Mouse (Mus musculus) cerebellum, postnatal 25 days (tissue): ENCODE measurements around the gene Emg1.

ENCODE experiments used
- DNase-seq, 2 experiments: peaks; one replicate each; pipeline ENCODE4 v3.0.0; 2021; ENCODE audit warnings: mixed read lengths in 2 of 2

Emg1 gene

DNA sequence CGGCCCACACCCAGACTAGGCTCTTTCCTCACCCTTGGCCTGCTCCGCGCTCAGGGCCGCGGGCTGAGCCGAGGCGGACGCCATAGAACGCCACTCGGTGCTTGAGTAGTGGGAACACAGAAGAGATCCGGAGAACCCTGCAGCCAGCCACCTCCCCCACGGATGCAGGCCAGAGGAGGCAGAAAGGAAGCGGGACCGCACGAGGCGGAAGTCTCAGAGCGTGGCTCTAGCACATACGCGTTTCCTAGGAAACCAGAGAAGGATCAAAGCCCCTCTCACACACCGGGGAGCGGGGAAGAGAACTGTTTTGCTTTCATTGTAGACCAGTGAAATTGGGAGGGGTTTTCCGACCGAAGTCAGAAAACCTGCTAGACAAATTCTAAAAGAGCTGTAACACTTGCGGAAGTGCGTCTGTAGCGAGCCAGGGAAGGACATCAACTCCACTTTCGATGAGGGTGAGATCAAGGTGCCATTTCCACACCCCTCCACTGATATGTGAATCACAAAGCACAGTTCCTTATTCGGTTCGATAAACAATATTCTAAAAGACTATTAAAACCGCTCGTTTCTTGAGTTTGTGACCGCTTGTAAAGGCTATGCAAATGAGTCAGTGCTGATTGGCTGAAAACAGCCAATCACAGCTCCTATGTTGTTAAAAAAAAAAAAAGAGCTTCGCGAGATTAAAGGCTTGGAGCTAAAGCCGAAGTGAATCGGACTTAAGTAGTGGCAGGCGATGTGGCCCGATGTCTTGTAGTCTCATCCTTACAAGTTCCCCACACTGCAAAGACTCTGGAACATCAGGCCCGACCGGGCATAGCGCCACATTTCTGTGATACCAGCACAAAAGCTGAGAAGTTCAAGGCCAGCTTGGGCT lies 29.1 kb upstream of the Emg1 start, which contains the start of gene Grcc10:
Gene Grcc10 (minus strand): TSS at position 487 of the 874 bp plus-strand sequence.
- DNase-seq: peak; percentile 88 to 89

DNA sequence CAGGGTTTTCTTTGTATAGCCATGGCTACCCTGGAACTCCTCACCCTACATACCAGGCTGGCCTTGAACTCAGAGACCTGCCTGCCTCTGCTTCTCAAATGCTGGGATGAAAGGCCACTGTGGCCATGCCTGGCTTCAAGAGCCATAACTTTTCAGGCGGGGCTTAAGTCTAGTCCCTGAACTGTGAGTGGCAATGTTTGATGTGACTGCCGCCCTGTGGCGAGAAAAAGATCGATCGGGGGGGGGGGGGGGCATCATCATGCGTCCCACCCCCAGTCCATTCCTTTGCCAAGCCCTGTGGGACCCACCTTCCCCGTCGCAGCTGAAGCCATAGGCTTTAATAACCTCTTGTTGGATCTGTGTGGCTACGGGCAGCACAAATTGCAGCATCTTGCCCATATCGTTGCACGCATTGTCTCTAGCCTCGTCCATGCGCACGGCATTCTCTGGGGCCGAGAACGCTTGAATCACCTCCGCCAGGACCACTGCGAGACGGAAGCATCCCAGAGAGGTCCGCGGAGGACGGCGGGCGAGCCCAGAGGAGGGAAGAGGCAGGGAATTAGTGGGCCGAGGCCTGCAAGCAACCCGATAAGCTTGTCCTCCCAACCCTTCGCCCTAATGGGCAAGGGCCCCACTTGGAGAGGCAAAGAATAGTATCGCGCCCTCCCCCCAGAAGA lies 28.4 kb upstream of the Emg1 start:
- peak in 1 of 2 experiments; percentile 66 for DNase-seq

DNA sequence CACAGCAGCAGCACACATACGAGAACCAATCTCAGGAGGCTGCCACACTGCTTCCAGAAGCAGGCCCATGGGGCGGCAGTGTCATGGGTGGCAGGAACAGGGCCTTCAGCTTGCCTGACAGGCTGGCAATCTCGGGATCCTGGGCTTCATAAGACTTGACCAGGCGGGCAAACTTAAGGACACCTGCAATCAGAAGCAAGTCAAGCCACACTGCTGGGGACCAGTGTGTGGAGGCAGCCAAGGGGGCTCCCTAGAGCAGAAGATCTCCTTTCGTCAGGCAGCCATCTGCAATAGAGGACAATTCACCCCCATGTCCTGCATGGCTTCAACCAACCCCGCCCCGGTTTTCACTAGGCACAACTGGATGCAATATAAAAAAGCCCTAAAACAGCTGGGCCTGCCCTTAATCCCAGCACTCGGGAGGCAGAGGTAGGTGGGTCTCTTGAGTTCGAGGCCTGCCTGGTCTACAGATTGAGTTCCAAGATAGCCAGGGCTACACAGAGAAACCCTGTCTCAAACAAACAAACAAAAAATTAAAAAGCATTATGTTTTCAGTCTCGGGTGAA lies 27.3 kb upstream of the Emg1 start:
- DNase-seq: no peak

DNA sequence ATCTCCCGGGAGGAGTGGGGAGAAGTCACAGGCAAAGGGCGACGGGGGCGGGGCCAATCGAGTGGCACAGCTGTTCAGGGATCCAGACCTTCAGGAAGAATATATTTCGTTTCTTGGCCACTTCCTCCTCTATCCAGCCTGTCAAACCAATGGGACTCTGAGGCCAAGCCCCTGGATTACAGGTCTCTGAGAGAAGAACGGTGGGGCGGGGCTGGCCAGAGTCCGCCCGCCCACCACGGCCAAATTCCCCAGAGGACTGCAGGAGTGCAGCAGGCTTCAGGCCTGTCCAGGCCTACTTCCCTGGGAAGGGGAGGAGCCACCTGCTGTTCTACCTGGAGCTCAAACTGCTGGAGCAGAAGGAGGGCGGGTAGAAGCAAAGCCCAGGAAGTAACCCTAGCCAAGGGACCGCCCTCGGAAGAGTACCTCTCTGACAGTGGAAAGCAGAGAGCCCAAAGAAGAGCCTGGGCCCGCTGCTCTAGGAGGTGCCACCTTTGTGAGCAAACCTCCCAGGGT lies 26.6 kb upstream of the Emg1 start, which contains the start of gene Ptpn6:
Gene Ptpn6 (minus strand): TSS at position 204 of the 513 bp plus-strand sequence.
- DNase-seq: no peak

DNA sequence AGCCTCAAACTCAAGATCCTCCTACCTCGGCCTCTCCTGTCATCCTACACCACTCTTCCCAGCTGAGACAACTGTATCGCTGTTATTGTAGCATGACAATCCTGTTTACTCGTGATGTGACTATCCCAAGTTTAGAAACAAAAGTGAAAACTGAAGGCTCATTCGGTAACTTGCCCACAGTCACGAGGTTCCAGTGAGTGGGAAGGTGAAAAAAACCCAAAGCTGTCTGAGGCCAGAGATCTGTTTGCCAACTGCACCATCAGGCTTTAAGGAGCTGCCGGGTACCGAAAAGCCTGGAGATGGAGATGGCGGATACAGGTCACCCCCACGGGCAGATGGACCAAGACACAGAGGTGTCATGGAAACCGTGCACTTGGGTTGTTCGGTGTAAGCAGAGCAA lies 25.1 kb upstream of the Emg1 start:
- DNase-seq: no peak

DNA sequence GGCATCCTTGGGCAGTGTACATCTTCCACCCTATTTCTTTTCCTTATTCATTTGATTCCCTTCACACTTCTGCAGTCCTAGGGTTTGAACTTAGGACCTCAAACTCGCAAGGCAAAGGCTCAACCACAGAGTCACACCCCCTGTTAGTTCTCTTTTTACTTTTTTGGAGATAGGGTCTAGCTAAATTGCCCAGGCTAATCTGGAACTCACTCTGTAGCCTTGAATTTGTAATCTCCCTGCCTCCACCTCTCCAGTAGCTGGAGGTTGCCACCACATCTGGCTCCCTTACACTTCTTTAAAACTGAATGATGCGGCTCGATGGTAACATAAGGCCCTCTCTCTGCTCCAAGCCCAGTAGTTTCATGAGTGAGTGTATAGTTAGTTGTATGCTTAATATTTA lies 22.4 kb upstream of the Emg1 start:
- no peak for DNase-seq

DNA sequence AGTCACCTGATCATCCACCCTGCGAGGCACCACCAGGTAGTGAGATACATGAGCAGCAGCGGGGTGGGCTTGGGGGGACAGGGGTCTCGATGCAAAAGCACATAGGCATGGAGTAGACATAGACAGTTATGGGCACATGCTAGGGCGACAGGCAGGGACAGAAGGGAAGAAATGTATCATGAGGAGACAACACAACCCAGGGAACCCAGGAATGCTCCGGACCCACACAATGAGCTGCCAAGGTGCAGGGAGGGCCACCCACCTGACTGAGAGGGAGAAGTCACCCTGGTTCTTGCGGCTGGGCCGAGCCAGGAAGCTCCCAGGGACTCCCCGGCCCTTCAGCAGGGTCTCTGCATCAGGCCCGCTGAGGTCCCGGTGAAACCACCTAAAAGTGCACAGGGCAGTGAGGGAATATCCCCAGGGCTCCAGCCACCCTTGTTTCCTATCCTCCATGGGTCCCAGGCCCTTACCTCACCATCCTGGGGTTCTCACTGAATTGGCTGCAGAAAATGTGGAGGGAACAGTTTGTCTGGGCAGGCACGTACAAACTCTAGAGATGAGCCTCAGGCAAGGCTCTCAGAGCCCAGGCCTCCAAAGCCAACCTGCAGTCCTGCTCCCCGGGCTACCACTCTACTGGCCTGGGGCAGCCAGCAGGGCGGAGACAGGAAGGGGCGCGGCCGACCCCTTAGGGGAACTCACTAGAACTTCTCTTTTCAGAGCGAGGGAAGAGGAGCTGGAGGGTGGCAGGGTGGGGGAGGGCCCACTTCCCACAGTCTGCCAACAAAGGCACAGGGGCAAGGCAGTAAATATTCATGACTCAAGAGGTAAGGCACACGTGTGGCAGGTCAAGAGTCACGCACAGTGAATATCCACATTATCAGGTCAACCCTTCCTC lies 20.7 kb upstream of the Emg1 start:
- no peak for DNase-seq

DNA sequence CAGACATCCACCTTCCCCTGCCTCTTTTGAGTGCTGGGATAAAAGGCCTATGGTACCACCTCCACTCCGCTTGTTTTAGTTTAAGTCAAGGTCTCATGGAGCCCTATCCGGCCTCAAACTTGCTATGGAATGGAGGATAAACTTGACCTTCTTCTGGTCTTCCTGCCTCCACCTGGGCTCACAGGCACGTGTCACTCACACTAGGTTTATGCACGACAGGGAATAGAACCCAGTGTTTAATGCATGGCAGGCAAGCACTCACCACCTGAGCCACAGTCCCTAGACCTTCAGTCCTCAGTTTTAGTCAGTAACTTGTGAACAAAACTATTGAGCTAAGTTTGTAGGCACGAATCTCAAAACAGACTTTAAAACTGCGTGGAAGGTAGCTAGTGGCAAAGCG lies 19.1 kb upstream of the Emg1 start:
- no peak for DNase-seq

DNA sequence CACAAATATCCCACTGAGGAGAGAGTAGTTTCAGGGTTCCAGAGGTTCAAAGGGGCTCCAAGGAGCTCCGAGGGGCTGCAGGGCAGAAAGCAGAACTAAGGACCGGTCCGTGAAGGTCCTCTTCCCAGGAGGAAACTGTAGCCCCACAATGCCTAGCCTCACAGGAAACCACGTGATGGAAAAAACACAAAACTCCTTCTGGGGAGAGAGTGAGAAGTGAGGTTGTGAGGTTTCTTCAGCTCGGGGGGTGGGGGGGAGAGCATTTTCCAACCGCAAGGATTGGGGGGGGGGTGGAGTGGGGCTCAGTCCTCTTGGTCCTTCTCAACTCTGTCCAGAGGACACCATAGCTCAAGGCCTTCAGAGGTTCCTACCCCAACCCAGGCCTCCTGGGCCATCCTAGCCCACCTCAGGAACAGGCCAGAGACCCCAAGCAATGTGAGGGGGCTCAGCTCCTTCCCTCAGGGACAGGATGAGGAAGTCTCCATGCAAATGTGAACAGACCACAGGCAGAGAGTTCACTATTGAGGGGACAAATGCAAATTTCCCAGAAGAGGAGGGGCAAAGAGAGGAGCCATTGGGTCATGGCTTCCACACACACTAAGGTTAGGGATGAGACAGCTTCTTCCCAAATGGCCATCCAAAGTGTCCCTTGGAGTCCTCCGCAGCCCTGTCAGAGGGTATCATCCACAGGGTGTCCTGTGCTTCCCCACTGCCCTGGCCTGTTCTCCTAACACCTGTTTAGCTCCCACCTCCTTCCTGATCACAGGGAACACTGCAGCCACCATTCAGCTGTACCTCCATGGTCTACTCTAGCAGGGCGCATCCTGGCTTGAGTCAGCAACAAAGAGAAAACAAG lies 18.1 kb upstream of the Emg1 start:
- no peak for DNase-seq

DNA sequence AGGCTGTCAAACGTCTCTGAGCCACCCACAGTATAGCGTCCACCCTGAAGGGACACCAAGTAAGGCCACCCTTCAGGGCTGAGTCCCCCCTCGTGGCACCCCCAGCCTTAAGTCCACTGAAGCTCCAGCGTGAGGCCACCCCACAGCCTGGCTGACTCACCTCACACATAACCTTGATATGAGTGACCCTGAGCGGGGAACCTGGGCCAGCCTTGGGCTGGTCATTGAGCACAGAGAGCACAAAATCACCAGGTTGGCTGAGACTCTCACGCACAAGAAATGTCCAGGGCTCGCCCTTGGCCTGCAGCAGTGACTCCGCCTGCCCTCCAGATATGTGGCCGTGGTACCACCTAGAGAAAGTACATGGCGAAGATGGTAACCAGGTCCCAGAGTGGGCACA lies 16.6 kb upstream of the Emg1 start:
- DNase-seq: no peak

DNA sequence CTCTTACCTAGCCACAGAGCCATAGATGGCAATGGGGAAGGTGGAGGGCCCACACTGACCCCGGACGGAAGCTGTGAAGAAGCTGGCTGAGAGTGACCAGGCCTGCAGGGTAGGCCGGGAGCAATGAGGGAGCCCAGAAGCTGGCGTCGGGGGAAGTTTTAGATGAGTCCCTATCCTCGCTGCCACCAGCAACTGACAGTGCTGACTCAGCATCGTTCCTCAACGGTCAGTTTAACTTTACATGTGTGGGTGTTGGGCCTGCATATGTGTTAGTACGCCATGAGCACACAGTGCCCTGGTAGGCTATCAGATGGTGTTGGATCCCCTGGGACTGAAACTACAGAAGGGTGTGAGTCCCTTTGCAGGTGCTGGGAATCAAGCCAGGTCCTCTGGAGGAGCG lies 12.5 kb upstream of the Emg1 start:
- DNase-seq: no peak

DNA sequence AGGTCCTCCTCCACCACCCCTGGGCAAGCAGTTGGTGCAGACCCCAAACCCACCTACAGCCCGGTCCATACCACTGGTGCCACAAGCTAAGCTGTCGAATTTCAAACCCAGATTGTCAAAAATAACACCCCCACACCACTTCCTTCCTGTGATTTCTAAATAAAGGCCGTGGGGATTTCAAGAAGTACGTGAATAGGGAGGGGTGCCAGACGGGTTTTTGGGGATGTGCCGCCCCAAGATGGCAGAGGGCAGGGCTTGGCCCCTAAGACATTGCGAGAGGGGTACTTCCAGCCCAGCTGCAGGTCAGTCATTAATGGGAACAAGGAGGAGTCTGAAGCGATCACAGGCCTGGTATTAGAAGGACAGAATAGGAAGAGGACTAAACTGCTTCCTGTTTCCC lies 11.6 kb upstream of the Emg1 start:
- DNase-seq: no peak

DNA sequence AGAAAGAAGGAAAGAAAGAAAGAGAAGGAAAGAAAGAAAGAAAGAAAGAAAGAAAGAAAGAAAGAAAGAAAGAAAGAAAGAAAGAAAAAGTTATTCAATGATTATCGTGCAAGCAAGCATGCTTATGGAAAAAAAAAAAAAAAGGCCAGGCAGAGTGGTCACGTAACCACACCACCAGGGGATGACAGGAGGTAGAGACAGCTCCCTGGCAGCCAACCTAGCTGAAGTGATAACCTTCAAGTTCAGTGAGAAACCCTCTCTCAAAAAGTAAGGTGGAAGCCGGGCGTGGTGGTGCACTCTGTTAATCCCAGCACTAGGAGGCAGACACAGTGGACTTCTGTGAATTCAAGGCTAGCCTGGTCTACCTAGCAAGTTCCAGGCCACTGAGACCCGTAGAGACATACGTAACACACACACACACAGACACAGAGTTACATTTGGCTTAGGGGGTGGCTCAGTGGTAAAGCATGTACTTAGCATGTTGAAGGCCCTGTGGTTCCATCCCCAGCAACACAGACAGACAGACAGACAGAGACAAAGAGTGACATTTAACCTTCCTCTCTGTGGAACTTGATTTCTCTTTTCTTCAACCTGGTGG lies 11.0 kb upstream of the Emg1 start:
- no peak for DNase-seq

DNA sequence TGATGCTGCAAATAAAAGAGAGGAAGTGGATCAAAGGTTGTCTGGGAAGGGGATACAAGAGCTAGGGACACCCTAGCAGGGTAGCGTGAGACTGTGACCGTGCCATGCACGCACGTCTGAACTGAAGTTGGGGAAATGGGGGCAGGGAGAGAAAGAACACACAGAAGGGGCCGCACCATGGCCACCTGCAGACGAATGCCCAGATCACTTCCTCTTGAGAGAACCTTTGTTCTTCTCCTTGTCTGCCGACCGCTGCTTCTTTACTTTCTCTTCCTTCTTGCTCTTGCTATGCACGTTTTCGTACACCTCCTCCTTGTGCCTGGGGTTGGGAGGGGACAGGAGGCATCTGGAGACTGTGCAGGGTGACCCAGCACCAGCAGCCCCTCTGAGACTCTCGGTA lies 8.9 kb upstream of the Emg1 start:
- DNase-seq: no peak

DNA sequence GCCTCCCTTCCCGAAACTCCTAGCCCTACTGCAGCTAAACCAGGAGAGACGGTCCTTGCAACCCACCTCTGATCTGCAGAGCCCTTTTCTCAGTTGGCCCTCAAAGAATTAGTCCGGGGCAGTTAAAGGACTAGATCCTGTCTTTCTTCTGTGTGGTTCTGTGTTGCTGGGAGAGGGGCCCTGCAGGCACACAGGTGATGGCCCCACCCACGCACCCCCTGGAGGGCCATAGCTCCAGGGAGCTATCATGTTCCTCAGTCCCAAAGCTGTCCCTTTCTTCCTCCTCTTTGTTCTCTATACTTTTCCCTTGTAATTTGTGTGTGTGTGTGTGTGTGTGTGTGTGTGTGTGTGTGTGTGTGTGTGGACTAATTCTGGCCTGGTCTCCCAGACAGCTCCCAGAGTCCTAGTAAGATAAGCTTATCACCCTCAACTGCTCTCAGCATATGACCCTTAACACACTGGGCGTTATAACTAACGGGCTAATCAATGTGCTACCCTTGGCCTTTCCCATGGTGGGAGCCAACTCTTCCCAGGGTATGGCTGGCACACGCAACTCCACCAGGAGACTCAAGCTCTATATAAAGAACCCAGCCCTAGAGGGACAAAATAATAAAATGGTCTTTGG lies 7.5 kb upstream of the Emg1 start:
- DNase-seq: no peak

DNA sequence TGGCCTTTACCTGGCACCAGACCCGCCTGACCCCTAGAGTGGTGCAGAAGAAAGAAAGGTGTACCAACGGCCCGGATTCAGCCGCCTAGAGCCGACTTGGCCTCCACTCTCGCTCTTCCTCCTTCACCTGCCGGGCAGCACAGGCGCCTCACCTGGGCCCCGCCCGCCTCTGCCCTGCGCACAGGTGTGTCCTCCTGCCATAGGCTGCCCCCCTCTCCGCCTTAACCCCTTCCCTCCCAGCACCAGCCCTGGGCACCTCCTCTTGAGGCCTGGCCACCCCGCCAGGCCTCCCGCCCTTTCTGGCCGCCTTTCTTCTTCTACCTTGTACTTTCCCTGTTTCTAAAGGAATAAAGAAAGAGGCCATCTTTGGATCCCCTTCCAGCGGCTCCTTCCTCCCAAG lies 6.7 kb upstream of the Emg1 start:
- no peak for DNase-seq

DNA sequence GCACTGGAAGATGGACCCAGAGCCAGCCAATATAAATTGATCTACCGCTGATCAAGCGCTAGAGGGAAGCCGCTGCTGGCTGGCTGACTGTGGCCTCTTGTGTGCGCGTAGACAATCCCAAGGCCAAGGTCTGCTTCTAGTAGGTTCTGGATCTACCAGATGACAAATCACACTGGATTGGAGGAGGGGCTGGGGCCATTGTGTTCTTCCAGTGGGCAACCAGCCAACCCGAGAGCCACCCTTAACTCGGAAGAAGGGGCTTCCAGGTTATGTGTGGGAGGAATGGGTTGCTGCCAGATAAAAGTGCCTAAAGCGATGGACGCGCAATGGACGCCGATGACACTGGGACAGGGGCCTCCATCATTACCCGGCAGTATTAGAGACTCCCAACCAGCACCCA lies 6.0 kb upstream of the Emg1 start:
- no peak for DNase-seq

DNA sequence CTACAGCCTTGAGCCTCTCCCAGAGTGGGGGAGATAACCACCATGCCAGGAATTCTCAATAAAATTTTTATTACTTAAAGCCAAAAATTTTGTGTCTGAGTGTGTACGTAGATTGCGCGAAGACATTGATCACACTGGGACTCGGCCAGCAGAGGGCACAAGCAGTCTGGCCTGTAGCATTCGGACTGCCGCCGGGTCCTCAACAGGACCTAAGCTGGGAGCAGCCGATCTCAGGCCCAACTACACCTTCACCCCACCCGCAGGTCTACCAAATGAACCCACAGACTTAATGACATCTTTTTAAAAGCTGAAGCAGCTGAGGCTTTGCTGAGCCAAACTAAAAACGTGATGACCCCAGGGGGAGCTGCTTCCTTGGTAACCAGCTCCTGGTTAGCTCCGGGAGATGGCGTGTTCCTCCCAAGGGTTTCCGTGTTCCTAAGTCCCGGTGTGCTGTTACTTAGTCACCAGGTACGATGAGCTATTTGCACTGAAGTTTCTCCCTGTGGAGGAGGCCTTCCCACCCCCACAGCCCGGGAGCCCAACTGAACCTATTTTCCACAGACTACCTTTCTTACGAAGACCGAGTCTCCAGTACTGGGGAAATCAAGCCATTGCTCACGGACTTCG lies 5.0 kb upstream of the Emg1 start:
- peak; percentile 47 to 71 for DNase-seq

DNA sequence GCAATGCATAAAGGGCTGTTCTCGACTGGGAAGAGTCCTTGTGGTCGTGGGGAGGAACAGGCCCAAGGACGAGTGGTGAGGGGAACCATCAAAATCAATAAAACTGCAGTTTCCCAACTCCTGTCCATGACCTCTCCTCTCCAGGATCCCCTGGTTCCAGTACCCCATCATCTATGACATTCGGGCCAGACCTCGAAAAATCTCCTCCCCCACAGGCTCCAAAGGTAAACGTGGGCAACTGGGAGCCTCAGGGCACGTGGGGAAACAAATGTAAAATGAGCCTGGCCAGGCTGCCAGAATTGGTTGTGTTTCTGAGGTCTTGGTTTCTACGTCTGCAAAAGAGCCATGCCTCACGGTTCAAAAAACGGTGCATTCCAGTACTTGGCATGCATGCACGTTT lies 940 bp upstream of the Emg1 start:
- DNase-seq: no peak

DNA sequence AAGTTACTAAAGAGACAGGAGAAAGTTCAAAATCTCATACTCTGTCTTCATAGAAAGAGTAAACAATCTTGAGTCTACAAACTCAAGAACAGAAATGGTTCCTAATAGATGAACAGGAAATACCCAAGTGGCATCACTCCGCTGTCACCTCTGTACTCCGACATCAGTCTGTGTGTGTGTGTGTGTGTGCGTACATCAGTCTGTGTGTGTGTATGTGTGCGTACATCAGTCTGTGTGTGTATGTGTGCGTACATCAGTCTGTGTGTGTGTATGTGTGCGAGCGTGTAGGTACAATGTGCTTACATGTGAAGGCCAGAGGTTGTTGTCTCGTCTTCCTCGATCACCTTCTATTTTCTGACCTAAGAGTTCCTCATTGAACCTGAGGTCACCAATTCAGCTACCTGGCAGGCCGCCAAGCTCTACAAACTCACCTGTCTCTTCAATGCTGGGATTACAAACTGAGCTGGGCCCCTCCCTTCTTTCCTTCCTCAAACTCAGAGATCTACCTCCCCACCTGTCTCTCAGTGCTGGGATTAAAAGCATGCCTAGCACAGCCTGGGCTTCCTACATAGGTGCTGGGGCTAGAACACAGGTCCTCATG lies 3.6 kb downstream of the Emg1 start:
- no peak for DNase-seq
